Mouse (Mus musculus) embryonic facial prominence, embryonic 11.5 days (tissue): ENCODE measurements around the gene 4930579F01Rik. TPM values are rescaled to one million over a fixed set of nuclear protein-coding genes. Genes with fewer than 3 reads are reported as not detected.
A peak's percentile ranks its signal among the peaks of the same experiment; 100 is the strongest.

Experiments used
- ATAC-seq: fragments of 200-750 bp; cut with Nextera tagmentation; replicated peaks from 2 replicates; pipeline ENCODE4 v1.8.0; 2017; ENCODE audit warnings: low read depth; ENCODE audit not compliant: insufficient number of reproducible peaks, low FRiP score, low TSS enrichment
- DNase-seq: peaks from one replicate; pipeline ENCODE4 v3.0.0-alpha.2; 2015; ENCODE audit warnings: low spot score
- H3K27ac ChIP-seq: fragments of 300-500 bp; sonication (generic); replicated peaks from 2 replicates; pipeline ENCODE4 v1.5.1; 2014; ENCODE audit warnings: mild to moderate bottlenecking, low read depth, low read length, control low read depth
- H3K27me3 ChIP-seq: fragments of 300-500 bp; sonication (generic); 2 replicates; pipeline ENCODE4 v1.6.1; 2014; ENCODE audit warnings: mild to moderate bottlenecking, low read length, moderate library complexity, mixed read lengths; ENCODE audit not compliant: control insufficient read depth, insufficient read depth
- H3K36me3 ChIP-seq: fragments of 300-500 bp; sonication (generic); replicated peaks from 2 replicates; pipeline ENCODE4 v1.6.1; 2014; ENCODE audit warnings: low read depth, mild to moderate bottlenecking, low read length, moderate library complexity, mixed read lengths; ENCODE audit not compliant: control insufficient read depth, insufficient read depth
- H3K4me1 ChIP-seq: fragments of 300-500 bp; sonication (generic); 2 replicates; pipeline ENCODE4 v1.6.1; 2014; ENCODE audit warnings: low read length, mixed read lengths; ENCODE audit not compliant: control insufficient read depth, insufficient read depth
- H3K4me2 ChIP-seq: fragments of 300-500 bp; sonication (generic); 2 replicates; pipeline ENCODE4 v1.6.1; 2014; ENCODE audit warnings: low read depth, mild to moderate bottlenecking, control low read depth, low read length, moderate library complexity
- H3K4me3 ChIP-seq: fragments of 300-500 bp; sonication (generic); 2 replicates; pipeline ENCODE4 v1.5.1; 2014; ENCODE audit warnings: low read depth, low read length, control low read depth
- H3K9ac ChIP-seq: fragments of 300-500 bp; sonication (generic); replicated peaks from 2 replicates; pipeline ENCODE4 v1.6.1; 2014; ENCODE audit warnings: mild to moderate bottlenecking, control low read depth, low read length
- H3K9me3 ChIP-seq: fragments of 300-500 bp; sonication (generic); replicated peaks from 2 replicates; pipeline ENCODE4 v1.6.1; 2016; ENCODE audit warnings: mild to moderate bottlenecking, low read length, inconsistent platforms, mixed read lengths; ENCODE audit not compliant: control insufficient read depth
- WGBS: fragments of 180-500 bp; shearing (Covaris S2); extraction: QIAGEN DNeasy Blood & Tissue Kit; methylation state at CpG from one replicate; pipeline ENCODE4 v1.1.7; 2014; 5-methylcytosine and 5-hydroxymethylcytosine counted together
- polyA plus RNA-seq: library from polyadenylated mRNA; unstranded; fragments of >200 nt; fragmentation: Nextera tagmentation; extraction: Ambion mirVana; gene quantifications from 2 replicates; pipeline ENCODE4 v1.2.1, GENCODE M21; 2014

4930579F01Rik gene
- polyA plus RNA-seq, 1 experiment from 2014 or later = not detected

DNA sequence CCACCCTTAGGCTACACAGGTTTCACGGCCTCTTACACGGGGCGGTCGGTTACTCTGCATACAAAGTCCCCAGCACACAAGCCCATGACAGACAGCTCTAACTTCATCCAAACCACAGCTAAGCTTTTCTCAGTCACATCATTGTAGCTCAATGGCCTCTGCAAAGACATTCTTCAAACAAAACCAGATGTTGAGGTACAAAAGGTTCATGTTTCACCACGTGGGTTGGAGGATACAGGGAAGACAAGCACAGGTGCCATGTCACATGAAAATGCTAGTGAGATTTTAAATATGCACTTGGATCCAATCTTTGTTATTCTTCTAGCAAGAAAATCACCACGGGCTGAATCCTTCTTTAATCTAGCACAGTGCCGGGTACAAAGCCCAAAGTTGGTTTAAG is 31.7 kb upstream of the 4930579F01Rik start:
- Histone ChIP-seq H3K27ac (no peak overlapping the region), H3K36me3 (no peaks in the 10 kb centered on the region), H3K4me1 (no peaks in the 10 kb centered on the region), H3K27me3 (no peaks in the 10 kb centered on the region), H3K4me2 (no peak overlapping the region), H3K9ac (no peak overlapping the region), H3K4me3 (no peak overlapping the region), H3K9me3 (no peaks in the 10 kb centered on the region)
- DNase-seq (peak; percentile 56), ATAC-seq (0 out of 2 replicates have a peak, but pooled peaks have one; percentile 23)
- WGBS = 55% methylated on average over 6 of the region's 7 CpGs

DNA sequence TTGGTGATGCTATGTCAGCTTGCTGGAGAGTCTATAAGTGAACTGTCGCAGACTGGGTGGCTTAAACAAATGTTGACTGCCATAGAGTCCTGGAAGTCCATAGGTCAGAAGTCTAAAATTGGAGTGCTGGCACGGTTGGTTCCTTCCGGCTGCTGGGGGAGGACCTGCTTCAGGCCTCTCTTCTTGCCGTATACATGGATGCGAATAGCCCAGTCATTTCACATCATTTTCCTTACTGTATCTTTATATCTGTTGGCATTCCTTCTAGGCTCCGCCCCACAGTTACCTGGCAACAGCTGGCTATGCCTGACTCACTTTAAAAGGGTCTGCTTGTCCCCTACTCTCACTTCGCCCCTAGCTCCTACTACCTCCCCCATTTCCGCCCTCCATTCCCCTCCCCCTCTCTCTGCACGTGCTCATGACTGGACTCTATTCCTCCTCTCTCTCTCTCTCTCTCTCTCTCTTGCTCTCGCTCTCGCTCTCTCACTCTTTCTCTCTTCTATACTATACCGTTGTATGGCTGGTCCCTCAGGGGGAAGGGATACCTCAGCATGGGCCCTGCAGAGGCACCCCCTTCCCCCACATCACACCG is 30.8 kb upstream of the 4930579F01Rik start:
- H3K9me3 ChIP-seq = no peaks in the 10 kb centered on the region
- no peak overlapping the region for H3K4me3 ChIP-seq
- no peaks in the 10 kb centered on the region for H3K36me3 ChIP-seq
- H3K27ac ChIP-seq = no peak overlapping the region
- no peaks in the 10 kb centered on the region for H3K27me3 ChIP-seq
- WGBS = 83% methylated on average over 13 of the region's 13 CpGs
- H3K4me1 ChIP-seq = no peaks in the 10 kb centered on the region
- H3K9ac ChIP-seq = no peak overlapping the region
- DNase-seq (no peak), ATAC-seq (no peak)
- no peak overlapping the region for H3K4me2 ChIP-seq

DNA sequence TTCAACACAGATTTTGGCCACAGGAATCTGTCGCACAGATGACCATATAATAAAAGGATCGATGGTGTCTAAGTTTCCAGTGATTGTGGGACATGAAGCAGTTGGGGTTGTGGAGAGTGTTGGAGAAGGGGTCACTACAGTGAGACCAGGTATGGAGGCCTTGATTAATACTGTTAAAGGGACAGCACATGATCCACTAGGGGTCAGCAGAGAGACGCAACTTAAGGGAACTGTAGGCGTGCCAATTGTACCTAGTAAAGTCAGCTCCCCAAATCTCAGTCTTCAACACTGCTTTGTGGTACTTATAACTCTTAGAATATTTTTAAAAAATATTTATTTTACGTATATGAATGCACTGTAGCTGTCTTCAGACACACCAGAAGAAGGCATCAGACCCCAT is 29.3 kb upstream of the 4930579F01Rik start:
- WGBS = 44% methylated on average over 5 of the region's 5 CpGs
- ATAC-seq = 0 out of 2 replicates have a peak, but pooled peaks have one; percentile 67
- Histone ChIP-seq H3K27me3 (no peaks in the 10 kb centered on the region), H3K9ac (no peak overlapping the region), H3K9me3 (no peaks in the 10 kb centered on the region), H3K4me1 (no peaks in the 10 kb centered on the region), H3K36me3 (no peaks in the 10 kb centered on the region), H3K4me3 (no peak overlapping the region), H3K27ac (no peak overlapping the region), H3K4me2 (no peak overlapping the region)
- DNase-seq = peak; percentile 85

DNA sequence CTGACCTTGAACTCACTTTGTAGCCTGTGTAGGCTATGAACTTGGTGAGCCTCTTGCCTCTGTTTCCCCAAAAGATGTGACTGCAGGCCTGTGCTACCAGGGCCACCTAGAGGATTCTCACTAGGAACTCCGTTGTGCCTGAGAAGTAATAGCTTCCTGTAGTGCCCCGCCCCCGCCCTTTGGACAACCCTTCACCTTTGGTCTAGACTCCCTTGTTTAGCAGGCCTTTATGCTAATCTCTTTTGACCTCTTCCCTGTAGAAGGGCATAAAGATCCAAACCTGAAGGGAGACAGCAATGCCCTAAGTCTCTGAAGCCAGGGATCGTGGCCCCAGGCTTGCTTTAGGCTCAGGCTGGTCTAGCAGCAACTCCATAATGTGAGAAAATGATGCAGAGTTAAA is 28.9 kb upstream of the 4930579F01Rik start:
- no peak overlapping the region for H3K27ac ChIP-seq
- H3K9ac ChIP-seq = no peak overlapping the region
- no peaks in the 10 kb centered on the region for H3K4me1 ChIP-seq
- no peak overlapping the region for H3K4me3 ChIP-seq
- 63% methylated on average over 4 of the region's 4 CpGs for WGBS
- no peak for ATAC-seq
- H3K36me3 ChIP-seq = no peaks in the 10 kb centered on the region
- DNase-seq = no peak
- no peaks in the 10 kb centered on the region for H3K9me3 ChIP-seq
- H3K27me3 ChIP-seq = no peaks in the 10 kb centered on the region
- H3K4me2 ChIP-seq = no peak overlapping the region

DNA sequence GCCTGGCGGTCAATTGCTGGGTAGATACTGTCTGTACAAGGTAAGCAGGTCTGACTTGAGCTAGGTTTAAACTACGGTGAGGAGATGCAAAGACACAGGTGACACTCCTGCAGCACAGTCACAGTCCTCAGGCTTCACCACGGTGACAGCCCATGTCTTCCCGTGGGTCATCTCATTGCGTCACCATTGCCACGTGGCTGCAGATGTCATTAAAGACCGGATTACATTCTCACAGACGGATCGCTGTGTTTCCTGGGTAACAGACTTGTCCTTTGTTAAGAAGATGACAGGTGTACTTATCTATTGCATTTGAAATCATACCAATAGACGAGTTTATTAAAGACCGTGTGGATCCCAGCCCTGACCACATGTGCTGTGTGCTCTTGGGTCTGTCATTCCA is 27.5 kb upstream of the 4930579F01Rik start:
- 88% methylated on average over 11 of the region's 11 CpGs for whole genome bisulfite sequencing
- Histone ChIP-seq H3K27me3 (no peaks in the 10 kb centered on the region), H3K9me3 (no peaks in the 10 kb centered on the region), H3K27ac (no peak overlapping the region), H3K4me3 (no peak overlapping the region), H3K9ac (no peak overlapping the region), H3K4me1 (no peaks in the 10 kb centered on the region), H3K36me3 (no peaks in the 10 kb centered on the region), H3K4me2 (no peak overlapping the region)
- ATAC-seq = no peak
- DNase-seq = no peak

DNA sequence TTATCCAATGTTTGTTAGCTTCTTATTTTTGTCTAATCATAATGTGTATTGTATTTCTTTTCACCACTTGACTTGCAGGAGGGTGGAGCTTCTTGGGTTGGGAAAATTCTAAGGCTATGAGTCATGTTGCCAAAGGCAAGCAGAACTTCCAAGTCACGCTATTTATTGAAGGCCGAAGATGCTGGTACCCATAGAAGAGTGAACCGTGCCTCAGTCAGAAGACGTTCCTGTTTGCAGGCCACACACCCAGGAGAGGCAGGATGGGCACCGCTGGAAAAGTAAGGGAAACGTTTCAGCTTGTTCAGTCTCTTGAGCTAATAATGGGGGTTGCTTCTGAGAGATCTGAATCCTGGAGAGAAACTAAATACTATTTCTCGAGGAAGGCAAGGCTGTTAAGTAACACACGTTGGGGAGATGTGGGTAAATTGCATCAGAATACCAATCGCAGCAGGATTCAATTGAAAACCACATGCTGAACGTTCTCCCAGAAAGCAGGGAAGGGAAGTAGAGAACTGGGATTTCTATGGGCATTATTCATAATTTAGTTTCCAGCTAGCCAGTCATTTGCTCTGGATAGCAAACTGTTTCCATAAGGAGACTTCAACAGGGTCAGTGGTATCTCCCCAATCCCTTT is 24.1 kb upstream of the 4930579F01Rik start, which contains the start of gene Adh7:
Gene Adh7, plus strand, starts transcription at position 130 of the 634 bp plus-strand sequence.
- 71% methylated on average over 10 of the region's 10 CpGs for WGBS
- Histone ChIP-seq H3K9me3 (no peaks in the 10 kb centered on the region), H3K36me3 (no peaks in the 10 kb centered on the region), H3K4me3 (no peak within 1 kb of the TSS), H3K27ac (no peak within 1 kb of the TSS), H3K27me3 (no peaks in the 10 kb centered on the region), H3K4me2 (no peak within 1 kb of the TSS), H3K9ac (no peak within 1 kb of the TSS), H3K4me1 (no peaks in the 10 kb centered on the region; the same call in 1 of the 2 replicates)
- ATAC-seq (no peak), DNase-seq (no peak)

DNA sequence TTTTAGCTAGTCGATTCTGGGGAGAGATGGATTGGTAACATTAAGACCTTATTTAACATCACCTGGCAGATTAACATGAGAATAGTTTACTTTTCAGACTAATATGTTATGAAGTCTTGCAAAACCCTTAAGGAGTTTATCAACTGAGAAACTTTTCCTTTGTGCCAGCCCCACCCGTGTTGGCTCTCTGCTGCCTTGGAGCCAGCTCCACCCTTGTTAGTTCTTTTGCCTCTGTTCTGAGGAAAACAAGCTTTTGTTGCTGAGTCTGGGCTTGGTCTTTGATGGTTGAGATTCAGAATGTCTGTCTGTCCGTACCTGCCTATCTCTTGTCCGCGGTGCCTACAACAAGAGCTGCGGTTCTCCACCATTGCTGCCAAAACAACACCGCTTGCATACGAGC is 22.5 kb upstream of the 4930579F01Rik start:
- H3K4me3 ChIP-seq = no peak overlapping the region
- DNase-seq (no peak), ATAC-seq (no peak)
- H3K9me3 ChIP-seq = no peaks in the 10 kb centered on the region
- WGBS = 83% methylated on average over 8 of the region's 8 CpGs
- no peaks in the 10 kb centered on the region for H3K36me3 ChIP-seq
- H3K9ac ChIP-seq = no peak overlapping the region
- H3K27me3 ChIP-seq = no peaks in the 10 kb centered on the region
- H3K4me2 ChIP-seq = no peak overlapping the region
- H3K4me1 ChIP-seq = no peaks in the 10 kb centered on the region; the same call in 1 of the 2 replicates
- H3K27ac ChIP-seq = no peak overlapping the region

DNA sequence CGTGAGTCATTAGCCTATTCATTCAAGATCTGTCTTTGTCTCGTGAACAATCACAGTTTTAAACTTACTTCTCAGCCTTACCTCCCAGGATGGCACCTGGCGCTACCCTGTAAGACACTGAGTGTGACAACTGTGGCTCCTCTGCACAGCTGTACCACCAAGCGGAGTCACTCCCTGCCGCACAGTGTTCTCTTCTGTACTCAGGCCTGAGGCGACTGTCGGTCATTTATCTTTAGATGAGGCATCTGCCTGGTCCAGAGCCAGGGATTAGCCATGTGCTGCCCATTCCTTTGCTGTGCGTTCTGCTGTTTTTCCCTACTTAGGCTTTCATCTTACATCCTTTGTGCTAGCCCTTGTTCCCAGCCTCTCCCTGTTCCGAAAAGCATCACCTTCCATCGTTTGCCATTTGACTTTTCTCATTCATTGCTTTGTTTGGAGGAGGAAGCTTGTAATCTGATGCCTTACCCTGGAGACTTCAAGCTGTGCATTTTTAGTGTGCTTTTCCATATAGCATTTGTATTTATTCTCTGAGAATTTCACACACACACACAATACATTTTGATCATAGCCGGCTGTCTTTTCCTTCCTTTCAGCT is 21.9 kb upstream of the 4930579F01Rik start:
- no peak overlapping the region for H3K4me2 ChIP-seq
- WGBS = 47% methylated on average over 11 of the region's 11 CpGs
- H3K9me3 ChIP-seq = no peaks in the 10 kb centered on the region
- DNase-seq (no peak), ATAC-seq (no peak)
- no peaks in the 10 kb centered on the region for H3K36me3 ChIP-seq
- H3K4me1 ChIP-seq = no peaks in the 10 kb centered on the region; the same call in 1 of the 2 replicates
- no peak overlapping the region for H3K4me3 ChIP-seq
- 0 out of 2 replicates have a peak overlapping the region, but pooled peaks have one; percentile 22 for H3K9ac ChIP-seq
- no peaks in the 10 kb centered on the region for H3K27me3 ChIP-seq
- no peak overlapping the region for H3K27ac ChIP-seq
